Mouse (Mus musculus) heart, postnatal 10 days (tissue): Measurements from ENCODE around the gene Gm49387. TPM values are rescaled to one million over a fixed set of nuclear protein-coding genes. Genes with fewer than 3 reads are reported as not detected.
A peak's percentile ranks its signal among the peaks of the same experiment; 100 is the strongest.

Source experiments
- DNase-seq, 2 experiments: peaks; one replicate each; pipeline ENCODE4 v3.0.0; 2021
- intact Hi-C: fragments of 180-260 bp; cut with DNase I; formaldehyde crosslinking; loops from one replicate; pipeline ENCODE4 v1.15.1; 2025
- total RNA-seq, 2 experiments: library from RNA; stranded (reverse); gene quantifications; 2 replicates each; pipeline ENCODE4 v1.2.3; 2021

Gene Gm49387
- total RNA-seq = 1 to 10 TPM in 1 of 2 experiments, not detected in 1; 1.1 TPM

DNA sequence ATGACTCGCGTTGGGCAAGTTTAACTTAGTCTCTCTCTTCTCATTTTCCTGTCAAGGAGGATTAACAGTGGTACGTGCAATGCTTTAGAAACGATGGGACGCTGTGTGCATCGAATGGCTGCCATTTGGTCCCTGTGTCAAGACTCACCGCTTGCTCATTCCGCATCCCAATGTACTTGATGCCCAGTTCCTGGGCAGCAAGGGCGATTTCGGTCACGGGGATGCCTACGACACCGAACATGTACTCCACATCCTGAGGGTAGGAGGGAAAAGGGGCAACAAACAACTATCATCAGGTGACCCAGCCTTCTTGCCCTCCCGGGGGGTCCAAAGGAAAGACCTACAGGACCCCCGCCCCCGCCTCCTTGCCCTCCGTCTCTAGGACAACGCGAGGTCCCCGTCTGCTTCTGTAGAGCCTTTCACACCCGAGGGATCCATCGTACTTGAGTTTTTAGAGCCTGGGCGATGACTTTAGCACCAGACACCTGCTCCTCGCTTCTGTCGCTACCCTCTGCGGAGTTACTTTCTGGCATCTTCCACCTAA is at the start of gene Gm49387:
TSS of gene Gm49387 (minus strand) at position 533 of the 544 bp plus-strand sequence.
- intact Hi-C loops = loop anchor here (5.0 kb wide), 1 partner anchor 442 kb away; no protein-coding TSS in a partner anchor
- DNase-seq = peak in 1 of 2 experiments; percentile 41

DNA sequence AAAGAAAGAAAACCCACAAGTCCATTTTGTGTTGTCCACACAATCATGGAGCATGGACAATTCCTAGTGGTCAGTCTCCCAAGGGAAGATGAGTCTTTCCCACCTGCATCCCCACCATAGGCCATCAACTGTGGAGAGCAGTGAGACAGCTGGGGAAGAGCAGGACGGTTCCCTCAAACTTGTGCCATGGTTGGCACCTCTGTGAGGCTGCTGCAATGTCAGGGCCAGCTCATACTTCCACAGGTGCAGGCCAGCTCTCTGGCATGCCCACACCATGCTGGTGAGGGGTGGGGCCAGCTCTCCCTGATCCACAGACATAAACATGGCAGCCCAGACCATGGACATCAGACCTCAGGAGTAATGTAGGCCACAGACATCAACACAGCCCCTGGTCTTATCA is 45.6 kb upstream of the Gm49387 start:
- no peak for DNase-seq

DNA sequence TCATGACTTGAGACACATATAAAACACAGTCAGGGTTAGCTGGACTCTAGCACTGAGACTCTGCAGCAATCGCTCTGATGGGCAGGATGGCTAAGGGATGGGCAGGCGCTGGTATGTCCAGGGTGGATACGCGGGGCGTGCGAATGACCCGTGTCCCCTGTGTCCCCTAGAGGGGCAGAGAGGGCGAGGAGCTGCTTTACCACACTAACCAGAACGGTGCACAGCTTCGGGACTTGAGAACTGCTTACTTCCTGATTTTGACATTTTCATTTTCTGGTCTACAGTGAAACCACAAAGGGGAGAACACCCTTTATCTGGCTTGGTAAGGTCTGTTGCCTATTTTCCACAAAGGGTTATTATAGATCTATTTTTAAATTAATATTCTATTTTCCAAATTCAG is 45.0 kb upstream of the Gm49387 start:
- DNase-seq = no peak
- intact Hi-C loops = no loop called here

More for the DNA sequence above, 45.6 kb upstream of the Gm49387 start:
- intact Hi-C loops = no loop called here

DNA sequence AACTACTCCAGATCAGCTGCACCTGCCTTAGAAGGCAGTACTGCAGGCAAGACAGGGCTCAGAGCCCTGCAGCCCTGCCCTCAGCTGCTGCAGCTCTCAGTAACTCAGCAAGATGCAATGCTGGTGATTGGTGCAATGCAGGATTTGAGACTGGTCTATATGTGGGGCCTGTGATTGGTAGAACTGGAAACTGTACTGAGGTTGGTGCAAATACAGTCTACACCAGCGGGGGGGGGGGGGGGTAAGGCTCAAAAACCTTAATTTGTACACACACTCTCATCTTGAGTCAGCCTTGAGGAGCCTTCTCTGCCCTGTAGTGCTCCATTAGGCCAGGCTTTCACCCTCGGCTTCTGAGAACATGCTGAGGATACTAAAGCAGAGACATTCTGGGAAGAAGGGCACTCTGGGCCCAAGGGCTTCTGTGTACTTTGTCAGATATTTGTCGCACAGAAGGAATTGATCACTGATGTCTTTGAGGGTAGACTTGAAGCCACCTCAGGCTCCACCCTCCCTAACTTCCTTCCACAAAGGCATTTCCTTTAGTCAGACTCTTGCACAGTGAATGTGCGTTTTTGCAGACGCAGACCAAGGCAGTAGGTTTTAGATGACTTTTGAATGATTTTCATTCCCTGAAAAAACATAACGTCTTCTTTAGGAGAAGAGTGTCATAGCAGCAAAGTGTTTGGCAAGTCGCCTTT is 43.8 kb upstream of the Gm49387 start:
- no peak for DNase-seq
- intact Hi-C loops = no loop called here

DNA sequence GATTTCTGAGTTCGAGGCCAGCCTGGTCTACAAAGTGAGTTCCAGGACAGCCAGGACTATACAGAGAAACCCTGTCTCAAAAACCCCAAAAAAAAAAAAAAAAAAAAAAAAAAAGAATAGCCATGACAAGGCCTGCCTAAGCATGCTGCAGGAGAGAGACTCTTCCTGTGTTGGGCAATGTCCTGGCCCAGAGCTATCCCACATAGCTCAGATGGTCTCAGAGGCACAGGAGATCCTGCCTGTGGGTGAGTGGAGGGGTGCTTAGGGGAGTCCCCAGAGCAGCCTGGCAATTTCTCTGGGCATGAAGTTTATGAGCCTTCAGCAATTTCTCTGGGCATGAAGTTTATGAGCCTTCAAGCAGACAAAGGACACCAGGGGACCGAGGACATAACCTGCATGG is 42.9 kb upstream of the Gm49387 start:
- intact Hi-C loops = no loop called here
- no peak for DNase-seq

DNA sequence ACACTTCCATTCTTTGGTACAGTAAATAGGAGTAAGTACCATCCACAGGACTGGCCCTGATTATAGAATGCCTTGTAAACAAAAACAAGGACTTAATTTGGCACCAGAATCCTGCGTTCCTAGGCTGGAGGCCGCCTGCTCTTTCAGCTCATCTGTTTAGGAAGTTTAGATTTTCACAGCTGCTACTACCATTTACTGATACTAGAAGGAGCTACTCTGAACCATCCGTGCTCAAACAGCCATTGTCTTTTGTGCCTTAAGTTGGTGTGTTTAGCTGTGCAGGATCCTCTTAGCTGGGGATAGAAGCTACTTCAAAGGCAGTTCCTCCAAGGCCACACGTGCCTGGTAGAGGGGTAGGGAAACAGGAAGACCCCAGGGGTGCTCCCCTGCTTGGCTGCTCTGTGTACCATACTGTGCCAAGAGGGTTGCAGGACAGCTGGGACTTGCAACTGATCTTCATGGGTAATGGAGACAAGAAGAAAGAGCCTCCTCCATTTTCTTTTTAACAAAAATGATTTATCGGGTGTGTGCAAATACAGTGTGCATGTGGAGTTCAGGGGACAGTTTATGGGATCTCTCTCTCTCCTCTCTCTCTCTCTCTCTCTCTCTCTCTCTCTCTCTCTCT is 41.4 kb upstream of the Gm49387 start:
- DNase-seq = no peak
- intact Hi-C loops = no loop called here

DNA sequence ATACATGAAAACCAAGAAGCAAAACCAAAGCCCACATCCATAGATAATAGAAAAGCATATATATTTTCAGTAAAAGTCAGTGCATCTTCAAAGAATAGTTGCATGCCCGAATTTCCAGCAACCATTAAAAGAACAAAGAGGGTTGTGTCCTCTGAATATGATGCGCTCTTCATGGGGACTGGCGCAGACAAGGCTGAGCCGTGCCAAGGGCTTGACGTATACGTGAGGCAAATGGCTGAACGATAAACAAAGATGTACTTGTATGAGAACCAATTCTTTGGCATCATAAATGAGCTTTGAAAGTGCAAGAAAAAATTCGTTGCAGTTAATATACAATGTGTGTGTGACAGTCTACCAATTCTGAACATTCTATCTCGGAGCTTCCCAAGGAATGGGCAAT is 40.6 kb upstream of the Gm49387 start:
- DNase-seq = no peak

DNA sequence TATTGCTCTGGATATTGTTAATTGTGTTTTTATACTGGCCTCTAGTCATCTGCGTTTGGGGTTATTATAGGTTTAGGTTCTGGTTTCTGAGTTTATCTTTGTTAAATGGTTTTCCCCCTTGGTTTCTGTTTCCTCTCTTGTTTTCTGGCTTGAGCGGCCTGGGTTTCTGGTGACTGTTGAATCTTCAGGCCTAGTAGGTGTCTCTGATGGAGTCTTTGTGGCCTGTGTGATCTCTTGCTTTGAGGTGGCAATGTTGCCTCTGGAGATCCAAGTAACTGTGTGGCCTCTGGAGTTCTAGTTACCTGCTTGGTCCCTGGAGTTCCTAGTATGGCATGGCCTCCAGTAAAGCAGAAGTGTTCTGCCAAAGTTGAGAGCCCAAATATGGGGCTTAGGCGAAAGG is 40.0 kb upstream of the Gm49387 start:
- intact Hi-C loops = no loop called here
- no peak for DNase-seq

More for the DNA sequence above, 40.6 kb upstream of the Gm49387 start:
- intact Hi-C loops = no loop called here

DNA sequence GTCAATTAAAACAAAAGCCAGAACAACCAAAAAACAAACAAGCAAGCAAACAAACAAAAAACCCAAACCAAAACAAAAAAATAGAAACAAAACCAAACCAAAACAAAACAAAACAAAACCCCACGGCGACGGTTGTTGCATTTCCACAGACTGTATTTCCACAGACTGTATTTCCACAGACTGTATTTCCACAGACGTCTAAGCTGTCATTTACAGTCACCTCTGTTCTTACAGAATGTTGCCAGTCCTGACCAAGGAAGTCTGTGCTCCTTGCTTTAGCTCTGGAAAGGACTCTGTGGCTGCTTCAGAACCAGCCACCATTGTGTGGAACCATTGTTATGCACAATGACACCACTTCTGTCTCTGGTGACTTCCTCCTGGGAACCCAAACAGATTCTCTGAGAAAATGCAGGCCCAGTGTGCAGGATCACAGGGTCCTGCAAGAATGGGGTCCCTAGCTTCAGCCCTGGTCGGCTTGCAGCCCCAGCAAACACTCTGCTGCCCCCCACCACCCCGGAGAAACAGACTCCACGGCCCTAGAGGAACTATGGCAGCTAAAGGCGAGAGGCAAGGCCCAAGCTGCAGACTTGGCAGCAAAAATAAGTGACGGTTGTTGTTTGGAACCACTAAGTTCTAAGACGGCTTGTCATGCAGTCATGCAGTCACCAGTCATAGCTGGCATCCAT is 31.1 kb upstream of the Gm49387 start:
- intact Hi-C loops = no loop called here
- no peak for DNase-seq

DNA sequence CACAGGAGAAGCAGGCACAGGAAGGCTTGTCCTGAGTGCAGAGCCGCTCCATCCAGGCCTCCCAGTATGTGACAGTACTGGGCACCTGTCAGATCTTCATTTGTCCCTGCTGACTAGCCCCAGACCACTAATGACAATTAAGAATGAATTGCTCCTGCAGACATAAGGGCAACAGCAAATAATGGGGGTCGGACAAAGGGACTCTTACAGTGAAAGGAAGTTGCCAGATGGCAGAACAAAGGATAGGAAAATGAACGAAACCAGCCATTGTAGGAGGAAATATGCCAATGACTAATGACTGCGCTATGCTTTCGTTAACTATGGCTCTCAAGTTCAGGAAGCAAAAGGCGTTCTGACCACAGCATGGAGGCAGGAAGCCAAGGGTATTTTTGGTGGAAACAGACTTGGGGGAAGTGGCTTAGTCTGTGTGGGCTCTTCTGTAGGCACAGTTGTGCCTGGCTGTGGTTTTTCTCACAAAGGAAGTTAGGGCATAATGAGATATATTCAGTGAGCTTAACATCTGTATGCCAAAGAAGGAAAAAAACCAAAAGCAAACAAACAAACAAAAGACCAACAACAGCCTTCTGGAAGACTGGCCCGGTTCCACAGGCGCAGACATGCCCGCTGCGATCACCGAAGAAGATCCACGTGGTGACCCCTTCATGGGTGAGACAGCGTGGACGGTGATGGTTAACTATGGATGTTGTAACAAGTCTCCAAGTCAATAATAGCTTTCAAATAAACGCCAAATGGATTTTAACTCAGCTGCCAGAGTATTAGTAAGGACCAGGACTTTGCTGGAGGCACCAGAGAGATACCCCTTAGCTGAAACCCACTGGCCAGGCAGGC is 29.2 kb upstream of the Gm49387 start:
- intact Hi-C loops = no loop called here
- peak; percentile 77 to 78 for DNase-seq

DNA sequence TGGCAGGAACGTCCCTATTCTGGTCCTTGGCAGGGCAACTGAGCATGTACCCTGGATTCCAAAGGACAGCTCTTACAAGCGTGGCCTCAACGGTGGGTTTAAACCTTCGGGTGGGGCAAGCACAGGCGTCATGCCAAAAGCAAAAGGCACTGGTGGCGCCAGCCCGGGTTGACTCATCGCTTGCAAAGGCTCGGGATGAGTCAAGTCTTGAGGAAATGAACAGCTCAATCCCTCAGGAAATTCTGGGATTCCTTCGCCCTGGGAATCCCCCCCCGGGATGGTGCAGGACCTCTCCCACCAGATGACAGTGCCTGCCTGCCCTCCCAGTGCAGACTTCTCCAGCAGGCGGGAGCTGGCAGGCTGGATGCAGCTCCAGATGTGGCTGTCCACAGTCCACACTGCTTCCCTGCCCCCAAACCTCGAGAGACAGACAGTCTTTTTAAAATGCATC is 28.5 kb upstream of the Gm49387 start:
- DNase-seq = peak; percentile 85
- intact Hi-C loops = no loop called here

DNA sequence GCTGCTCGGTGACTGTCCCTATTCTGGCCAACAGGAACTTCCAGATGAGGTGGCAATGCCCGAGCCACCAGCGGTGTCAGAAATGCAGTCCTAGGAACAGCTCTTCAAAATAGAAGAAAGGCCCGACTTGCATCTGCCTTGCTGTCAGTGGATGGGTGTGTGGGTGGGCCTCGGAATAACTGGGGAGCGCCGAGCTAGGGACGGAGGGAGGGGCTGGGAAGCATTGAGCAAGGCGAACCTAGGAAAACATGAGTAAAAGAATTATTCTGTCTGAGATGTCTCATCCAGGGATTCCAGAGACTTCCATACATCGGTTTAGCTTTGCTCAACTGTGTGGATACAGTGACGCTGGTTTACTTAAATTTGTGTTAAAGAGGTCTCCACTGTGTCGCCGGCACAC is 27.6 kb upstream of the Gm49387 start:
- intact Hi-C loops = no loop called here
- DNase-seq = no peak

DNA sequence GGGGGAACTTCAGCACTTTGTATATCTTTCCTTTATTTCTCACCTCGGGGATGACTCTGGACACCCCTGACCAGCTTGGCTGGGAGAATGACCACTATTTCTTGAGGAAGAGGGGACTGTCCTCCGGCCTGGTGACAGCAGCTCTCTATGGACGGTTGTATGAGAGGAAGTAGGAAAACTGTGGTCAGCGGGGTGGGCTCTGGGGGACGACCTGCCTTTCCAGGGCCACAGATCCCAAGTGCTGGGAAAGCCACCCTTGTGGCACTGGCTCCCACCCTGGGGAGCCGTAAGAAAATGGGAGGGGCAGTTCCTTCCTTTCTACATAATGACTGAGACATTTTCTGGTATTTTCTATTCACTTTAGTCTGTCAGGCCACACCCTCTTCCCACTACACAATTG is 27.1 kb upstream of the Gm49387 start:
- intact Hi-C loops = no loop called here

DNA sequence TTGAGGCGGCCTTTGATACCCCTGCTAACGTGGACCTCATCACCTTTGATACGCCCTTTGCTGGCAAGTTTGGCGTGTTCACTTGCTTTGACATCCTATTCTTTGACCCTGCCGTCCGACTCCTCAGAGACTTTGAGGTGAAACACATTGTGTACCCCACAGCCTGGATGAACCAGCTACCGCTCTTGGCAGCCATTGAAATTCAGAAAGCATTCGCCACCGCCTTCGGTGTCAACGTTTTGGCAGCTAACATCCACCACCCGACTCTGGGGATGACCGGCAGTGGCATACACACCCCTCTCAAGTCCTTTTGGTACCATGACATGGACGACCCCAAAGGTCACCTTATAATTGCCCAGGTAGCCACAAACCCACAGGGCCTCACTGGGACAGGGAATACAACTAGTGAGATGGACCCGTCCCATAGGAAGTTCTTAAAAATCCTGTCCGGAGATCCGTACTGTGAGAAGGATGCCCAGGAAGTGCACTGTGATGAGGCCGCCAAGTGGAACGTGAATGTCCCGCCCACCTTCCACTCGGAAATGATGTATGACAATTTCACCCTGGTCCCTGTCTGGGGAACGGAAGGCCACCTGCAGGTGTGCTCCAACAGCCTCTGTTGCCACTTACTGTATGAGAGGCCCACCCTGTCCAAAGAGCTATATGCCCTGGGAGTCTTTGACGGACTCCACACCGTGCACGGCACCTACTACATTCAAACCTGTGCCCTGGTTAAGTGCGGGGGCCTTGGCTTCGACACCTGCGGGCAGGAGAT is 26.4 kb upstream of the Gm49387 start:
- intact Hi-C loops = no loop called here

More for the DNA sequence above, 27.1 kb upstream of the Gm49387 start:
- DNase-seq = no peak

DNA sequence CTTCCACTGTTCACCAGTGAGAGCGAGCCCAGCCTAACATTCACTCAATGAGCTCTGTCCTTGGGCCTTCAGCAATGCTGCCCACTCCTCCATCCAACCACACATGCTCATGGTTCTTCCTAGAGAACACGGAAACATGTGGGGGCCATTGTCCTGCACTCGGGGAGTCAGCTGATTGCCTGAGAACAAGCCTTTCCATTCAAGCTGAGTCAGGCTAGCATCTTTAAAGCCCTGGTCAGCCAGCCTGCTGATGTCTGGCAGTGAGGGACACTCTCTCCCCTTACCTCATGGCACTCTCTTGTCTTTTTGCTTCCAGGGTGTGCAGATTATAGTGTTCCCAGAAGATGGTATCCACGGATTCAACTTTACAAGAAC is 24.9 kb upstream of the Gm49387 start:
- intact Hi-C loops = no loop called here
- DNase-seq = no peak

More for the DNA sequence above, 26.4 kb upstream of the Gm49387 start:
- no peak for DNase-seq

DNA sequence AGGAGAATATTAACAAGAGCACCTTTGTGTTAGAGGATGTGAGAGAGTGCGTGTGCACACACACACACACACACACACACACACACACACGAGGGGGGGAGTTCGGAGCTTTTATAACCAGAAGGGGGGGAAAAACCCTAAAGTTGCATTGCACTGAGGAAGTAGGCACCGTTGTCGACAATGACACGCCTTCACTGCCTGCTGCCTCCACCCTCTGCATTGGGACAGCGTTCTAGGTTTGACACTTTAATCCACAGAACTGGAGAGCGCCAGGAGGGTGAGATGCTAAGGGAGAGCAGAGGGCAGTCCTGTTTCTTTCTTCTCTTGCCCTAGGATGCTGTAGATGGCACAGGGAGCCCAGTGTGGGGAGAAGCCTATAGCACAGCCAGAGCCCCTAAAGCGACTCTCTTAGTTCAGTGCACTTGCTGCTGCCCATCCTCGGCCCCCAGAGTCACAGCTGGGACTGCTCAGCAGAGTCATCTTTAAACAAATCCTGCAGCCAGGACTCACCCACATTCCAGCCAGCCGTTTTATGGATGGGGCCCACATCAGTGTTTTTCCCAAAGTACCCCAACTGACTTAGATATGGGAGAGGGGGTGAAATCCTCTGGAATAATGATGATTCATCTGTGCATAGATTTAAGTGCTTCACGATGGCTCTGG is 24.4 kb upstream of the Gm49387 start:
- DNase-seq = no peak
- intact Hi-C loops = no loop called here

DNA sequence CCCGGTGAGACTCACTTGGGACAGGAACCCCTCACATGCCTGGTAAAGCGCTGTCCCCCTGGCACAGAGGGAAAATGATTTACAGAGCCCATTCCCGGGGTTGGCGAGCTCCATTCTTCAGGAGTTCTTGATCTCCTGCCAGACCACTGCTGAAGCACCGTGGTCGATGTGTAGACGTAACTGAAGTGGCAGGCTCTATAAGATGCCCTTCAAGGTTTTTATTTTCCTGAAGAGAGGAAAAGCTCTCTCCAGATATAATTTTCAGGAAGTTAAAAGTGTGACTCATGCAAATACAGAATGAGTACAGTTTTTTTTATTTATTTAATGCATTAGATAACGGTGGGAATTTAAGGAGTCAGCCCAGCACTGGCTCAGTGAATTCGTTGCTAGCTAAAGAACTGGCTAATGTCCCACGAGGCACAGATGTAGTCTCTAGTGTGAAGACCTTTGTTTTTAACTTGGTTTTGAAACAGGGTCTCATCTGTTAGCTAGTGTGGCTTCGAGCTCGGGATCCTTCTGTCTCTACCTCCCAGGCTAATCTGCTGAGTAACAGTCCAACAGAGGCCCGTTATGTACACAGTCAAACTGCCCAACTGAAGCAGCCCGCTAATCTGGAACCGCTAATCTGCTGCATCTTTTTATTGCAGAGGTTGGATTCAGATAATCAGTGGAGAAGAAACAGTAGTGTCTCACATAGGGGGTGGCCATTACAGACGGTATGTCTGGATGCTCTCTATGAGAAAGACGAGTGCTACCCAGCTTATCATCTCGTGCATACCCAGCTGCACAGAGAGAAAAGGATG is 23.6 kb upstream of the Gm49387 start:
- DNase-seq = no peak

DNA sequence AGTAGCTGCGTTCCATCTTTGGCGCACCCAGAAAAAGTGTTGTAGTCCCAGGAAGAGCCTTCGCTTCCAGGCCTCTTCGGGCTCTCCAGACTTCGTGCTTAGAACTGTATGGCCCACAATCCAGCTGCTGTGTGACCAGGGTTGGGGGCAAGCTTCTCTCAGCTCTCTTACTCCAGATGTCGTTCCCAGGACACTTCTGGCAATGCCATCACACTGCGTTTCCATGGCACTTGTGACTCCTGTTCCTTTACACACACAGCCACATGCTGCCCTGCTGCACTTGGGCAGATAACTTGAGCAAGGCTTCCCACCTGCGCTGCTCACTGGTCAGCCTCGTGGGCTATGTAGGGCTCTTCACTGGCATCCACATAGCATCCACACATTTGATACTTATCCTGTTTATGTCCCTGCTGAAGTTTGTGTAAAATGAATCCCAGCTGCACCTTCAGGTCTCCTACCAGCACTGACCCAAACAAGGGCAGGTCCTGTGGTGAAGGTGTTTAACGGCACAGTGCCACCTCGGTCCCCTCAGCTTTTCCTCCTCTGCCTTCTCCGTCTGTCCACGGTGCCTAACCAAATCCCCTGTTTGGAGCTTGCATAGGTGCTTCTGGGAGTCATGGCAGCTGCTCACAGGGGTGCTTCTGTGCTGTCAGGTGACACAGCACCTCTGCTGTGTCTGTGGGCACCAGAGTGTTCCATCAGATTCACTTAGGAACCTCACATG is 22.9 kb upstream of the Gm49387 start:
- DNase-seq = no peak
- intact Hi-C loops = loop anchor here (2.0 kb wide), 1 partner anchor 41 kb away; no protein-coding TSS in a partner anchor

More for the DNA sequence above, 23.6 kb upstream of the Gm49387 start:
- intact Hi-C loops = no loop called here
